Mouse (Mus musculus) heart, postnatal 25 days (tissue): ENCODE data around the gene Arl3. TPM values are rescaled to one million over a fixed set of nuclear protein-coding genes. Genes with fewer than 3 reads are reported as not detected.

ENCODE experiments used
- DNase-seq: peaks from one replicate; pipeline ENCODE4 v3.0.0; 2022; ENCODE audit warnings: low spot score
- intact Hi-C: fragments of 180-260 bp; cut with DNase I; formaldehyde crosslinking; loops from one replicate; pipeline ENCODE4 v1.15.1; 2025
- total RNA-seq, 2 experiments: library from RNA; stranded (reverse); gene quantifications; 2 replicates each; pipeline ENCODE4 v1.2.3; 2021

Gene Arl3
- total RNA-seq, 2 experiments from 2014 or later: 33.2 to 37.0 TPM

- DNase-seq: no peak
- intact Hi-C loops: no loop called here
Observed at GRCm38 (mm10) chr19:46482896-46483516, 90.0 kb downstream of the Arl3 start.

GRCm38 (mm10) chr19:46481756-46482155, 91.2 kb downstream of the Arl3 start:
- DNase-seq: no peak
- intact Hi-C loops: no loop called here

- DNase-seq: no peak
- intact Hi-C loops: no loop called here
Observed at GRCm38 (mm10) chr19:46481352-46481751, 91.6 kb downstream of the Arl3 start.

Other genes with a start within 250 kb of the Arl3 start
- 1 to 10 TPM; 1.2 to 1.3 TPM for gene Psd, start 246.0 kb downstream of the Arl3 start, total RNA-seq
- gene Fbxl15, start 245.0 kb downstream of the Arl3 start, total RNA-seq: 1 to 10 TPM; 5.2 to 6.0 TPM
- gene Cuedc2, start 234.5 kb downstream of the Arl3 start, total RNA-seq: 10 to 100 TPM; 80.9 to 87.7 TPM
- 1 to 10 TPM; 1.9 to 2.3 TPM for gene Mfsd13a, start 232.1 kb downstream of the Arl3 start, total RNA-seq
- under 1 TPM; 0.36 to 0.70 TPM for gene 2310034G01Rik, start 222.9 kb downstream of the Arl3 start, total RNA-seq
- gene Actr1a, start 177.4 kb downstream of the Arl3 start, total RNA-seq: 10 to 100 TPM; 89.3 to 94.8 TPM
- 10 to 100 TPM; 12.0 to 12.6 TPM for gene Sufu, start 176.3 kb downstream of the Arl3 start, total RNA-seq
- 10 to 100 TPM; 37.3 to 40.6 TPM for gene Trim8, start 71.5 kb downstream of the Arl3 start, total RNA-seq
- 1 to 10 TPM; 3.1 to 4.2 TPM for gene Sfxn2, start 167 bp upstream of the Arl3 start, total RNA-seq
- 10 to 100 TPM; 48.5 to 54.4 TPM for gene Wbp1l, start 25.9 kb upstream of the Arl3 start, total RNA-seq
- not detected for gene Cyp17a1, start 100.0 kb upstream of the Arl3 start, total RNA-seq
- gene Borcs7, start 116.7 kb upstream of the Arl3 start, total RNA-seq: 1 to 10 TPM; 7.8 to 8.8 TPM
- gene As3mt, start 134.3 kb upstream of the Arl3 start, total RNA-seq: 10 to 100 TPM; 93.3 to 97.2 TPM
- gene Cnnm2, start 188.4 kb upstream of the Arl3 start, total RNA-seq: 1 to 10 TPM; 4.6 to 7.8 TPM